Mouse (Mus musculus): Measurements from ENCODE around the gene Btrc. TPM values are rescaled to one million over a fixed set of nuclear protein-coding genes. Genes with fewer than 3 reads are reported as not detected.

Gene Btrc
- polyA plus RNA-seq, 1 experiment from 2014 or later, result 46.9 TPM

- H3K27ac ChIP-seq, result no peak overlapping the region
- H3K27me3 ChIP-seq (ENCODE audit: insufficient read depth, poor library complexity, severe bottlenecking), result no peaks in the 10 kb centered on the region
- peaks cover 8% of the 10 kb centered on the region; the same call in 1 of the 2 replicates for H3K4me1 ChIP-seq
- H3K4me3 ChIP-seq, result no peak overlapping the region
- no peak for DNase-seq (ENCODE audit: low spot score)
- WGBS, result 59% methylated on average over 3 of the region's 3 CpGs
- no peaks in the 10 kb centered on the region for H3K9me3 ChIP-seq
- no peaks in the 10 kb centered on the region for H3K36me3 ChIP-seq
Observed at GRCm38 (mm10) chr19:45486992-45487387, 123.5 kb downstream of the Btrc start.

DNA sequence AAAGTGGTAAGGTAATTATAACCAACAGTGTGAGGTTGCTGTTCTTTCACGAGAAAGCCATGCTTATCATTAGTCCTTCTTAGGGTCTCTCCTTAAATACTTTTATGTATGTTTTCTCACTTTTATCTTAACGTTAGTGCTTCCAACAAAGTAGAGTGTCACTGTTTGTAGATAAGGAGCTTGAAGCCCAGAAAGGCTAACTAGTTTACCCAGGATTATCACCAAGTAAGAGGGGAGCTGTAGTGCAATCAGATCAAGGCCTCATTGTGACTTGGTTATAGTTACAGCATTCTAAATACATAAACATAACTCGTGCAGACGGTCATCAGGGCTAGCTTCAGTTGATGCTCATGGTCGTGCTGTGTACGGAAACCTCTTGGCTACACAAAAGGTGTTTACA lies 126.4 kb downstream of the Btrc start:
- no peaks in the 10 kb centered on the region for H3K9me3 ChIP-seq
- peaks cover 8% of the 10 kb centered on the region; the same call in 1 of the 2 replicates for H3K4me1 ChIP-seq
- 53% methylated on average over 6 of the region's 6 CpGs for WGBS

DNA sequence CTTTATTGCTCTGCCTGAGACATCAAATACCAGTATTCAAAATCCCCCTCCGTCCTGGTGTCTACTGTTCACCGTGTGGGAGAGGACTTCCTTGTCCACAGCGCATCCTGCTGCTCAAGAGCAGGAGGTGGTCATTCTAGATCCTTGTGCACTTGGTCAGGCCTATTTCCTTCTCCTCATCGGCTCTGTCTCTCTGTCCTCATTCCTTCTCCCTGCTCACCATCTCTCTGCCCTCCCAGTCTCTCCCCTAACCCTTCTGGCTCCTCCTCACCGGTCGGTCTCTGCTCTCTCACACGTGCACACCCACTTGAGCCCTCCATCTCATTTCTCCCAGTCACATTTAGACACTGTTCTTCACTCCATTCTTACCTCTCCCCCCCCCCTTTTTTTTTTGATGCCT lies 127.7 kb downstream of the Btrc start:
- peaks cover 8% of the 10 kb centered on the region; the same call in 1 of the 2 replicates for H3K4me1 ChIP-seq
- no peak overlapping the region for H3K27ac ChIP-seq
- DNase-seq (ENCODE audit: low spot score), result peak; percentile 66
- no peaks in the 10 kb centered on the region for H3K27me3 ChIP-seq (ENCODE audit: insufficient read depth, poor library complexity, severe bottlenecking)
- H3K36me3 ChIP-seq, result 0 out of 2 replicates have a peak, but pooled peaks cover 3% of the 10 kb centered on the region
- no peak overlapping the region for H3K4me3 ChIP-seq
- 69% methylated on average over 7 of the region's 7 CpGs for WGBS
- no peaks in the 10 kb centered on the region for H3K9me3 ChIP-seq

More for the DNA sequence above, 126.4 kb downstream of the Btrc start:
- H3K27ac ChIP-seq, result no peak overlapping the region
- H3K27me3 ChIP-seq (ENCODE audit: insufficient read depth, poor library complexity, severe bottlenecking), result no peaks in the 10 kb centered on the region
- no peak for DNase-seq (ENCODE audit: low spot score)
- 0 out of 2 replicates have a peak, but pooled peaks cover 3% of the 10 kb centered on the region for H3K36me3 ChIP-seq
- H3K4me3 ChIP-seq, result no peak overlapping the region

DNA sequence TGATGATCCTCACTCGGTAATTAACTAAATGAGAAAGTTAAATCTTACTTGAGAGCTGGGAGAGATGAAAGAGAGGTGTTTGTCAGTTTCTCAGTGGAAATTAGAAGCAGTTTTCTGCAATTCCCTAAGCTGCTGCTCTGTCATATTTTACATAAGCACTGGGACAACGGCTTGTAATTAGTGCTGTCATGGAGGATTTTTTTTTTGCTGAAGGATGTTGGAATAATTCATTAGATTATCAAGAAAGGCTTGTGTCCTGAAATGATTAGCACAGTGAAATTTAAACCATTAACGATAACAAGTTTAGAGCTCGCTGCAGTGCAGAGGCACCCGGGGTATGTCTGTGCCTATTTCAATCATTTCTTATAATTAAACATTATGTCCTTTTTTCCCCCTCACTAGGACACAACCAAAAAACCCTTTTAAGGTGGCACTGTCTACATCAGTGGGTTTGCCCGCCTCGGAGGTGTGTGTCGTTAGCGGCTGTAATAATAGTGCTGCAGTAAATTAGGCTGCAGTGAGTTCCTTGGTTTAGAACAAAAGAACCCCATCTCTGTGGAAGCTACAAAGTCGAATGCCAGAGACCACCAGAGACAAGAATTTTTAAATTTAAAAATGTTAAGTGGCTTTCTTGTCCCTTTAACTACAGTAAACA lies 130.7 kb downstream of the Btrc start:
- 89% methylated on average over 10 of the region's 10 CpGs for WGBS
- H3K27me3 ChIP-seq (ENCODE audit: insufficient read depth, poor library complexity, severe bottlenecking), result no peaks in the 10 kb centered on the region
- no peak for DNase-seq (ENCODE audit: low spot score)
- H3K4me3 ChIP-seq, result no peak overlapping the region
- H3K9me3 ChIP-seq, result no peaks in the 10 kb centered on the region
- 0 out of 2 replicates have a peak, but pooled peaks cover 3% of the 10 kb centered on the region for H3K36me3 ChIP-seq
- peaks cover 6% of the 10 kb centered on the region; the same call in 1 of the 2 replicates for H3K4me1 ChIP-seq
- H3K27ac ChIP-seq, result no peak overlapping the region

- peaks cover 13% of the 10 kb centered on the region for H3K36me3 ChIP-seq
- no peaks in the 10 kb centered on the region for H3K27me3 ChIP-seq (ENCODE audit: insufficient read depth, poor library complexity, severe bottlenecking)
- 84% methylated on average over 7 of the region's 7 CpGs for WGBS
- no peak overlapping the region for H3K4me3 ChIP-seq
- H3K4me1 ChIP-seq, result peaks cover 15% of the 10 kb centered on the region
- no peak for DNase-seq (ENCODE audit: low spot score)
- no peaks in the 10 kb centered on the region for H3K9me3 ChIP-seq
- H3K27ac ChIP-seq, result no peak overlapping the region
Observed at GRCm38 (mm10) chr19:45505446-45505845, 141.9 kb downstream of the Btrc start.

DNA sequence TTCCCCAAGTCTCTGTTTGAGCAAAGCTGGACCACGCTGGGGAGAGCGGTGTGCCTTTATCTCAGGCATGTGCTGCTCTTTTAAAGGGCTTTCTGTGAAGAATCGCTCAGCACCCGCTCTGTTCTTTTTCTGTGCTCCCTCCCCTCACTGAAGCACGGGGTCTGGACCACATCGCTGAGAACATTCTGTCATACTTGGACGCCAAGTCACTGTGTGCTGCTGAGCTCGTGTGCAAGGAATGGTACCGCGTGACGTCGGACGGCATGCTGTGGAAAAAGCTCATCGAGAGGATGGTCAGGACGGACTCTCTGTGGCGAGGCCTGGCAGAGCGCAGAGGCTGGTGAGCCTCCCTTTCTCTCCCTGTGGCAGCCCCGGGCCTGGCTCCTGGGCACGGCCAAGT lies 144.0 kb downstream of the Btrc start:
- H3K27me3 ChIP-seq (ENCODE audit: insufficient read depth, poor library complexity, severe bottlenecking), result no peaks in the 10 kb centered on the region
- DNase-seq (ENCODE audit: low spot score), result peak; percentile 81
- WGBS, result 40% methylated on average over 19 of the region's 19 CpGs
- H3K36me3 ChIP-seq, result peaks cover 16% of the 10 kb centered on the region
- peaks cover 15% of the 10 kb centered on the region for H3K4me1 ChIP-seq
- peak overlapping the region; percentile 73 for H3K27ac ChIP-seq
- no peak overlapping the region; the same call in 1 of the 2 replicates for H3K4me3 ChIP-seq
- no peaks in the 10 kb centered on the region for H3K9me3 ChIP-seq

- no peak for DNase-seq (ENCODE audit: low spot score)
- Histone ChIP-seq H3K27ac (no peak overlapping the region), H3K36me3 (peaks cover 32% of the 10 kb centered on the region), H3K4me1 (peaks cover 15% of the 10 kb centered on the region), H3K4me3 (no peak overlapping the region), H3K9me3 (no peaks in the 10 kb centered on the region), H3K27me3 (ENCODE audit: insufficient read depth, poor library complexity, severe bottlenecking) (no peaks in the 10 kb centered on the region)
- 74% methylated on average over 3 of the region's 3 CpGs for WGBS
Observed at GRCm38 (mm10) chr19:45510680-45511079, 147.1 kb downstream of the Btrc start.

DNA sequence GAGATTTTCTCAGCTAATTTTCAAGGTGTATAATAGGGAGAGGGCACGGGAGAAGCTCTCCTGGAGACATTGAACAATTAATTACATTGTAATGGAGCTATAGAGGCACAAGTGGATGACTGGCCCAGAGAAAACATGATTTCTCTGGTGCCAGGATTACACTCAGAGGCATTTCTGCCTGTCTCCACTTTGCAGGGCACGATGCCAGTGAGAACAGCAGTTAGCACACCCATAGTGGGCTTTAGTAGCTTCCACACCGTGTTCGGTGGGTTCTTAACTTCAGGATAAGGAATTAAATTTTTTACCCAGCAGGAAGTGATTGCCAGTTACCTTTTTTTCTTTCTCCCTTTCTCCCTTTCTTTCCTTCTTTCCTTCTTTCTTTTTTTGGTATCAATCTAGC lies 147.9 kb downstream of the Btrc start:
- Histone ChIP-seq H3K27ac (no peak overlapping the region), H3K4me3 (no peak overlapping the region), H3K27me3 (ENCODE audit: insufficient read depth, poor library complexity, severe bottlenecking) (no peaks in the 10 kb centered on the region), H3K36me3 (peaks cover 39% of the 10 kb centered on the region), H3K9me3 (no peaks in the 10 kb centered on the region), H3K4me1 (peaks cover 14% of the 10 kb centered on the region)
- no peak for DNase-seq (ENCODE audit: low spot score)
- 88% methylated on average over 4 of the region's 4 CpGs for WGBS

DNA sequence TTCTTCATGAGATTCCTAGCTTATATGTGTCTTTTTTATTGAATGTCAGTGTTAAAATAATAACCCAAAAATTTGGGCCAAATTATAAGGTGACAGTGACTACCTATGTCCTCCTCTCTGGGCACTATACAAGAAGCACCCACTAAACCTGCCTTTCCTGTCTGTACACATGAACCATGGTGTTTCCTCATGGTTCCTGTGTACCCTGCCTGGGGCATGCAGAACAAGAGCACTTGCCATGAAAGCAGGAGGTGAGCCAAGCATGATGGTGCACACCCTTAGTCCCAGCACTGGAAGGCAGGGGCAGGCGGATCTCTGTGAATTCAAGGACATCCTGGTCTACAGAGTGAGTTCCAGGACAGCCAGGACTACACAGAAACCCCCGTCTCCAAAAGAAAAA lies 151.8 kb downstream of the Btrc start:
- 77% methylated on average over 2 of the region's 2 CpGs for WGBS
- Histone ChIP-seq H3K4me1 (no peaks in the 10 kb centered on the region), H3K4me3 (no peak overlapping the region), H3K9me3 (no peaks in the 10 kb centered on the region), H3K27me3 (ENCODE audit: insufficient read depth, poor library complexity, severe bottlenecking) (no peaks in the 10 kb centered on the region), H3K36me3 (peaks cover 61% of the 10 kb centered on the region), H3K27ac (no peak overlapping the region)
- no peak for DNase-seq (ENCODE audit: low spot score)

DNA sequence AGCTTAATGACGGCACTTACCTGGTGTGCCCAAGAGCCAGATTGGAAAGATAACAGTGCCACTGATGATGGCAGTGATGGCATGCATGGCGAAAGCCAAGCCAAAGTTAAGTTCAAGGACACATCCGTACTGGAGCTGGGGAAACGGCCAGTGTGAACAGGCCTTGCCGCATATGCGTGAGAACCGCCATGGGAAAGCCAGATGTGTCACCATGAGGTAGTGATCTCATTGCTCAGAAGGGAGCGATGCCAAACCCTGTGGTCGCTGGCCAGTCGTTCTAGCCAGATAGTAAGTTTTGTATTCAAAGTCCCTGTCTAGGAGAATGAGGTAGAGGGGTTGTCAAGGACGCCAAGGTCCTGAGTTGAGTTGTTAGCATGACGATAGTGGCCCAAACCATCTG lies 152.7 kb downstream of the Btrc start:
- 93% methylated on average over 12 of the region's 12 CpGs for WGBS
- DNase-seq (ENCODE audit: low spot score), result no peak
- Histone ChIP-seq H3K4me3 (no peak overlapping the region), H3K27ac (no peak overlapping the region), H3K27me3 (ENCODE audit: insufficient read depth, poor library complexity, severe bottlenecking) (no peaks in the 10 kb centered on the region), H3K4me1 (no peaks in the 10 kb centered on the region), H3K9me3 (no peaks in the 10 kb centered on the region), H3K36me3 (peaks cover 70% of the 10 kb centered on the region)

GRCm38 (mm10) chr19:45527382-45527781 lies 163.8 kb downstream of the Btrc start:
- Histone ChIP-seq H3K4me1 (peaks cover 57% of the 10 kb centered on the region), H3K36me3 (peaks cover 70% of the 10 kb centered on the region), H3K27me3 (ENCODE audit: insufficient read depth, poor library complexity, severe bottlenecking) (no peaks in the 10 kb centered on the region), H3K4me3 (no peak overlapping the region), H3K27ac (no peak overlapping the region), H3K9me3 (no peaks in the 10 kb centered on the region)
- DNase-seq (ENCODE audit: low spot score), result no peak
- WGBS, result 64% methylated on average over 7 of the region's 7 CpGs

DNA sequence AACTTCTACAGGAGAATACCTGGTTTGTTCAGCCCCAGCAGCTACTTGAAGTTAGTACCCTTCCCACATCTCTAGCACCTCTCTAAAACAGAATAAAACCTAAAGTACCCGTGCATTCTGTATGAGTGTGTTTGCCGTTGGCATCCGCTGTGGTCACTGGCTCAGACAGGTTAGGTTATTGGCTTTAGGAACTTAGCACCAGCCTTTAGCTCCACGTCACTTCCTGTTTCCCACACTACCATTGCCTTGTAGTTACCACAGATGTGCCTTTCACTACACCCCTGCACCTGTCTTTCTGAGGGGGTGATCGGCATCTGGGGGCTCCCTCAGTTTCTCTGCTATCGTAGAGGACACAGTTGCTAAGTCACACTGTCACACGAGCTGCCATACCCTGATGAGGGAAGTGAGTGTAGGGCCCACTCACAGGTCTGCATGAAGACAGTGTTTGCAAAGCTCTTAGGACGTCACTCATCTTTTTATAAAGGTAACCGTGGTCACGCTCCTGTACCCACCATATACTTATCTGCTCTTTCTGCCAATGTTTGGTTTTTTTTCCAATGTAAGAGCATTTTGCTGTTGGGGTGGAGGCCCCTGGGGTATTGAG lies 164.5 kb downstream of the Btrc start:
- no peak overlapping the region for H3K27ac ChIP-seq
- peaks cover 65% of the 10 kb centered on the region for H3K36me3 ChIP-seq
- H3K9me3 ChIP-seq, result no peaks in the 10 kb centered on the region
- peaks cover 61% of the 10 kb centered on the region for H3K4me1 ChIP-seq
- no peak for DNase-seq (ENCODE audit: low spot score)
- no peak overlapping the region for H3K4me3 ChIP-seq
- WGBS, result 90% methylated on average over 10 of the region's 10 CpGs
- H3K27me3 ChIP-seq (ENCODE audit: insufficient read depth, poor library complexity, severe bottlenecking), result no peaks in the 10 kb centered on the region

DNA sequence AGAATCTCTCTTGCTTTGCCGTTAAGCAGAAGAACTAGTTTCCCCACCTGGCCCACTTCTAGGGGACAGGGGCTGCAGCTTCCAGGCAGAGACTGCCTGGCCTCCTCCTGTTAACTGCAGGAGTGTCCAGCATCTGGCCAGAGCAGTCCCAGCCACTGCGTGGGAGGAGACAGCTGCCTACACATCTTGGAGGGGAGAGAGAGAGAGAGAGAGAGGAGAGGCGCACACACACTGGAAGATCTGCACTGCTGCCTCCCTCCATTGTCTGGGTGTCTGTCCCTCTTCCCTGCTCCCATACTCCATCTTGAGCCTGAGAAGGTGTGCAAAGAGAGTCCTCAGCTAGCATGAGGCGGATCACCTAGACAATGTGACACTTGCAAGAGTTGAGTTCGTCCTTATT lies 165.8 kb downstream of the Btrc start:
- H3K4me3 ChIP-seq, result no peak overlapping the region
- H3K27me3 ChIP-seq (ENCODE audit: insufficient read depth, poor library complexity, severe bottlenecking), result no peaks in the 10 kb centered on the region
- H3K9me3 ChIP-seq, result no peaks in the 10 kb centered on the region
- H3K27ac ChIP-seq, result no peak overlapping the region
- DNase-seq (ENCODE audit: low spot score), result peak; percentile 72
- WGBS, result 72% methylated on average over 5 of the region's 5 CpGs
- peaks cover 66% of the 10 kb centered on the region for H3K4me1 ChIP-seq
- peaks cover 53% of the 10 kb centered on the region for H3K36me3 ChIP-seq
